ENCODE assay signal across 28 mouse cellular contexts in the genomic region with DNA sequence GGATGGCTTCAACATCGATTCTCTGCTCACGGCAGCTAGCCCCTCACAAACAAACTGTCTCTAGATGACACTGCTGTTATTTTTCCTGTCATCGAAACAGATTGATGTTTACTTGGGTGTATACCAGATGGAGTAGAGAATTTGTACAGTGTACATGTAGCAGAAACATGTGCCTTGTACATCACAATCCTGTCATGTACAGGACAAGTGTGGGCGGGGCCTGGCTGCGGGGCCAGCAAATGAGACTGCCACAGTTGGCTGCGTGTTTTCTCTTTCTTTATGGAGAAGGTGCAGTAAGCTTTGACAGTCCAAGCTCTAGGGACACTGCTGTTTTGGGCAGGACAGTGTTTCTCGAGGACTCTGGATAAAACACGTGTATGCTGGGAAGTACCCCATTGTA.
DNase-seq lines count a peak whose midpoint lies in the region; ATAC-seq lines count a peak whose summit lies in the region.
"Had no signal": no experiment of that assay in that cellular context is flagged by ENCODE, and none has a peak within 500 bp of the region (broad histone marks: within the 10 kb centered on the region; RNA-seq: fewer than 3 reads in every experiment).

No protein-coding gene starts in this region.

- peaks cover 9% of the 10 kb centered on the region; the same call in 1 of the 2 replicates for H3K4me1 ChIP-seq in forebrain, embryonic 14.5 days (ENCODE audit: control insufficient read depth, insufficient read depth, low read length)
- H3K4me1 ChIP-seq in forebrain, embryonic 15.5 days, result peaks cover 19% of the 10 kb centered on the region
- peaks cover 22 to 31% of the 10 kb centered on the region in 2 experiments for H3K4me1 ChIP-seq in heart, embryonic 14.5 days (ENCODE audit: control insufficient read depth in 2 of 2, insufficient read depth in 2 of 2, low read length in 2 of 2)

- no peaks in the 10 kb centered on the region for H3K27me3 ChIP-seq in forebrain, embryonic 14.5 days (replicated peaks; ENCODE audit: control insufficient read depth, insufficient read depth, low read length)
- H3K27me3 ChIP-seq in forebrain, embryonic 15.5 days, result no peaks in the 10 kb centered on the region
- H3K27me3 ChIP-seq in heart, embryonic 14.5 days (ENCODE audit: control insufficient read depth, insufficient read depth, low read length), result no peaks in the 10 kb centered on the region
- H3K27me3 ChIP-seq: embryonic facial prominence, embryonic 13.5 days; forebrain, embryonic 12.5 days; heart, embryonic 15.5 days had no signal

- no peak overlapping the region for H3K9ac ChIP-seq in forebrain, embryonic 14.5 days (ENCODE audit: low read length)
- H3K9ac ChIP-seq in forebrain, embryonic 15.5 days (replicated peaks), result no peak overlapping the region
- no peak overlapping the region for H3K9ac ChIP-seq in heart, embryonic 14.5 days (ENCODE audit: low read length)
- H3K9ac ChIP-seq: embryonic facial prominence, embryonic 13.5 days; forebrain, embryonic 12.5 days; forebrain, postnatal 0 days; heart, embryonic 15.5 days; hindbrain, embryonic 14.5 days had no signal

- 79% methylated on average over 8 of the region's 8 CpGs for WGBS in forebrain, embryonic 14.5 days
- 70% methylated on average over 8 of the region's 8 CpGs for WGBS in forebrain, embryonic 15.5 days
- 85% methylated on average over 8 of the region's 8 CpGs for WGBS in heart, embryonic 14.5 days

- no peaks in the 10 kb centered on the region for H3K9me3 ChIP-seq in forebrain, embryonic 14.5 days (replicated peaks; ENCODE audit: control insufficient read depth, low read length)
- no peaks in the 10 kb centered on the region for H3K9me3 ChIP-seq in forebrain, embryonic 15.5 days
- H3K9me3 ChIP-seq in heart, embryonic 14.5 days (ENCODE audit: control insufficient read depth, low read length), result no peaks in the 10 kb centered on the region
- H3K9me3 ChIP-seq: embryonic facial prominence, embryonic 10.5 days; embryonic facial prominence, embryonic 13.5 days; forebrain, embryonic 12.5 days; heart, embryonic 15.5 days had no signal

- no peak for DNase-seq in forebrain, embryonic 14.5 days (ENCODE audit: low spot score)
- DNase-seq in heart, postnatal 10 days, result no peak
- peak; percentile 40 to 87 for DNase-seq in layer of hippocampus, adult 18-20 months (ENCODE audit: low spot score in 2 of 2)
- no peak for DNase-seq in layer of hippocampus, adult 11-12 months (ENCODE audit: low spot score)
- peak; percentile 64 for DNase-seq in layer of hippocampus, adult 9-11 months
- no peak for DNase-seq in layer of hippocampus, postnatal 36 days
- DNase-seq: adrenal gland, adult 8-10 months; adrenal gland, postnatal 25 days; cerebellum, adult 11-12 months; cerebellum, adult 8-10 months; cerebellum, postnatal 36 days; embryo, embryonic 11 days; forebrain, postnatal 0 days; gastrocnemius, adult 2 months; gastrocnemius, postnatal 14 days; heart, adult 11 months; heart, postnatal 4 days had no signal

- no peaks in the 10 kb centered on the region for H3K36me3 ChIP-seq in forebrain, embryonic 14.5 days (ENCODE audit: control insufficient read depth, insufficient read depth, low read length)
- no peaks in the 10 kb centered on the region for H3K36me3 ChIP-seq in forebrain, embryonic 15.5 days
- H3K36me3 ChIP-seq in heart, embryonic 14.5 days (ENCODE audit: control insufficient read depth, insufficient read depth, low read length), result peaks cover 6% of the 10 kb centered on the region; the same call in 1 of the 2 replicates
- H3K36me3 ChIP-seq: embryonic facial prominence, embryonic 13.5 days; forebrain, embryonic 12.5 days; heart, embryonic 15.5 days had no signal

- intact Hi-C loops in heart, postnatal 10 days (cut with DNase I), result no loop called here

- H3K4me3 ChIP-seq in forebrain, embryonic 14.5 days (ENCODE audit: low read depth, low read length), result no peak overlapping the region
- H3K4me3 ChIP-seq in forebrain, embryonic 15.5 days, result no peak overlapping the region
- no peak overlapping the region for H3K4me3 ChIP-seq in heart, embryonic 14.5 days (ENCODE audit: control insufficient read depth in 1 of 2, insufficient read depth in 1 of 2, low read depth in 1 of 2, low read length in 2 of 2)
- H3K4me3 ChIP-seq: embryonic facial prominence, embryonic 10.5 days; embryonic facial prominence, embryonic 13.5 days; erythroblast, embryonic 14.5 days; forebrain, embryonic 12.5 days; gastrocnemius, adult 2 months; heart, embryonic 15.5 days had no signal

- ATAC-seq in forebrain, embryonic 14.5 days, result 0 out of 2 replicates have a peak, but pooled peaks have one; percentile 14
- ATAC-seq in forebrain, embryonic 15.5 days (replicated peaks), result no peak
- no peak for ATAC-seq in heart, embryonic 14.5 days (ENCODE audit: insufficient number of reproducible peaks, insufficient read depth, low FRiP score, low read depth)
- ATAC-seq: activated CD4-positive, CD25-positive, alpha-beta regulatory T cell, adult 4 months; forebrain, postnatal 0 days; hindbrain, postnatal 0 days; inflammation-experienced regulatory T-cells, adult 6 months had no signal

- no peak overlapping the region for H3K4me2 ChIP-seq in forebrain, embryonic 14.5 days (ENCODE audit: low read length)
- no peak overlapping the region for H3K4me2 ChIP-seq in forebrain, embryonic 15.5 days (replicated peaks)
- H3K4me2 ChIP-seq in heart, embryonic 14.5 days (ENCODE audit: low read length), result no peak overlapping the region
- H3K4me2 ChIP-seq: embryonic facial prominence, embryonic 13.5 days; forebrain, embryonic 12.5 days; heart, embryonic 15.5 days; hindbrain, embryonic 14.5 days had no signal

- no peak overlapping the region for H3K27ac ChIP-seq in forebrain, embryonic 14.5 days (ENCODE audit: low read depth, low read length)
- H3K27ac ChIP-seq in forebrain, embryonic 15.5 days (replicated peaks), result no peak overlapping the region
- peak overlapping the region; percentile 5 to 29; a peak in 1 of 4 replicates for H3K27ac ChIP-seq in heart, embryonic 14.5 days (replicated peaks in 1 of 2; ENCODE audit: control insufficient read depth in 1 of 2, insufficient read depth in 1 of 2, low read depth in 2 of 2, low read length in 2 of 2)
- H3K27ac ChIP-seq: embryonic facial prominence, embryonic 10.5 days; embryonic facial prominence, embryonic 13.5 days; forebrain, embryonic 12.5 days; gastrocnemius, adult 2 months; heart, embryonic 15.5 days; hindbrain, embryonic 14.5 days; hindbrain, postnatal 0 days had no signal

Comparison
In these comparisons a context has a peak if more than half of its experiments do, and no peak if none do; other contexts are left out.
1. DNase-seq: peak in layer of hippocampus, adult 18-20 months (2 of 2) and layer of hippocampus, adult 9-11 months (single experiment); none in forebrain, embryonic 14.5 days (single experiment), heart, postnatal 10 days (0 of 2), layer of hippocampus, adult 11-12 months (single experiment) and layer of hippocampus, postnatal 36 days (0 of 2).
2. H3K27ac ChIP-seq: peak in heart, embryonic 14.5 days (2 of 2); none in forebrain, embryonic 14.5 days (single experiment) and forebrain, embryonic 15.5 days (single experiment).